Mouse (Mus musculus) kidney, postnatal 36 days (tissue): Measurements from ENCODE around the gene Hs6st1.

Experiments used
- DNase-seq, 2 experiments: peaks; one replicate each; pipeline ENCODE4 v3.0.0; 2021 to 2022; ENCODE audit warnings: mixed read lengths in 2 of 2

The Hs6st1 gene

GRCm38 (mm10) chr1:36130307-36131035, 62.3 kb downstream of the Hs6st1 start:
- DNase-seq: no peak

GRCm38 (mm10) chr1:36131154-36131553, 63.0 kb downstream of the Hs6st1 start:
- DNase-seq: no peak

GRCm38 (mm10) chr1:36131766-36132165, 63.6 kb downstream of the Hs6st1 start:
- DNase-seq: no peak

- no peak for DNase-seq
Measured at GRCm38 (mm10) chr1:36132211-36132610, 64.0 kb downstream of the Hs6st1 start.

- DNase-seq: no peak
Measured at GRCm38 (mm10) chr1:36133041-36133440, 64.8 kb downstream of the Hs6st1 start.

- DNase-seq: no peak
Measured at GRCm38 (mm10) chr1:36133647-36134046, 65.4 kb downstream of the Hs6st1 start.

- DNase-seq: peak; percentile 76 to 91
Measured at GRCm38 (mm10) chr1:36134584-36134983, 66.4 kb downstream of the Hs6st1 start.

GRCm38 (mm10) chr1:36140311-36140710, 72.1 kb downstream of the Hs6st1 start:
- no peak for DNase-seq

- DNase-seq: peak; percentile 42 to 71
Measured at GRCm38 (mm10) chr1:36145050-36145449, 76.8 kb downstream of the Hs6st1 start.

- DNase-seq: no peak
Measured at GRCm38 (mm10) chr1:36148809-36149208, 80.6 kb downstream of the Hs6st1 start.

GRCm38 (mm10) chr1:36149411-36149810, 81.2 kb downstream of the Hs6st1 start:
- DNase-seq: peak; percentile 41 to 75
